Mouse (Mus musculus): ENCODE measurements around the gene Nxn. TPM values are rescaled to one million over a fixed set of nuclear protein-coding genes. Genes with fewer than 3 reads are reported as not detected.
"Not testable (repeated sequence)": the region's sequence is repeated elsewhere in the genome, so short reads cannot be mapped to it uniquely, and the experiment has no call there.

The Nxn gene
- polyA plus RNA-seq, 1 experiment from 2014 or later: 32.2 TPM

DNA sequence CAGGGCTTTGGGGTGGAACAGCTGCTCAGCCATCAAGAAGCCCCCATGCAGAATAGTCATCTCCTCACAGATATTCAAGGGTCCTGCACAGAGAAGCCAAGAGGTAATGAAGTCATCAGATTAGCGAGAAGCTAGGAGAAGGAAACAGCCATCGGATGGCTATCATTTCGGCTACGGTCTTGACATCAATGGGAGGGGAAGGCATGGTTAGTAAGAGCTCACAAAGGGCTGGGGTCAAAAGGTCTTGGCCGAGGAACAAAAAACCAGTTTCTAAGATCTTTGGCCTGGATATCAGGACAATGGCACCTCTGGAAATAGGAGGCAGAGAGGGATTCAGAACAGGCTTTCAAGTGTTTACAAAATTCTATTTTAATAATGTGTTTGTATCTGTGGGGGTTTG lies 185.1 kb downstream of the Nxn start:
- WGBS: 85% methylated on average over 5 of the region's 5 CpGs
- Histone ChIP-seq H3K4me2 (no peak overlapping the region), H3K4me3 (no peak overlapping the region), H3K36me3 (peaks cover 54% of the 10 kb centered on the region), H3K9ac (no peak overlapping the region), H3K9me3 (replicated peaks) (no peaks in the 10 kb centered on the region), H3K27ac (ENCODE audit: poor library complexity, severe bottlenecking) (no peak overlapping the region), H3K27me3 (replicated peaks) (no peaks in the 10 kb centered on the region), H3K4me1 (replicated peaks) (peaks cover 11% of the 10 kb centered on the region)
- no peak for ATAC-seq (ENCODE audit: insufficient number of reproducible peaks, low FRiP score)

DNA sequence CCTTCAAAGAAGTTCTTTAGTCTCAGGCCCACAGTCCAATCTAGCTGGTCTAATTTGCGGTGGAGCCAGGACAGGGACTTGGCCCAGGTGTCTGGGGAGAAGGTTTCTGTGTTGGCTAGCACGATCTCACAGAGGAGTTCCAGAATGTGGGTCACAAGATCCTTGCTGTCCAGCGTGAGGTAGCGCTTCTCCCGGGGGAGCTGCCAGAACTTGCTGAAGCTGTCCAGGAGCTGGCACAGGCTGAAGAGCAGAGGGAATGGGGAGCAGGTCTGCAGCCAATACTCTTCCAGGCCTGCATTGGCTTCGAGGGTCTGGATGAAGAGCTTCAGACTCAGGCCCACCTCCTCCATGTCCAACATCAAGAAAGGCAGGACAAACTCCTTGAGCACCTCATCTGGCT lies 187.3 kb downstream of the Nxn start:
- WGBS: 89% methylated on average over 5 of the region's 6 CpGs
- not testable (repeated sequence) for H3K27ac ChIP-seq (ENCODE audit: poor library complexity, severe bottlenecking); H3K27me3 ChIP-seq (replicated peaks); H3K4me3 ChIP-seq; H3K9me3 ChIP-seq (replicated peaks); H3K4me2 ChIP-seq; ATAC-seq (ENCODE audit: insufficient number of reproducible peaks, low FRiP score); H3K9ac ChIP-seq; H3K4me1 ChIP-seq (replicated peaks)
- H3K36me3 ChIP-seq: peaks cover 75% of the 10 kb centered on the region

DNA sequence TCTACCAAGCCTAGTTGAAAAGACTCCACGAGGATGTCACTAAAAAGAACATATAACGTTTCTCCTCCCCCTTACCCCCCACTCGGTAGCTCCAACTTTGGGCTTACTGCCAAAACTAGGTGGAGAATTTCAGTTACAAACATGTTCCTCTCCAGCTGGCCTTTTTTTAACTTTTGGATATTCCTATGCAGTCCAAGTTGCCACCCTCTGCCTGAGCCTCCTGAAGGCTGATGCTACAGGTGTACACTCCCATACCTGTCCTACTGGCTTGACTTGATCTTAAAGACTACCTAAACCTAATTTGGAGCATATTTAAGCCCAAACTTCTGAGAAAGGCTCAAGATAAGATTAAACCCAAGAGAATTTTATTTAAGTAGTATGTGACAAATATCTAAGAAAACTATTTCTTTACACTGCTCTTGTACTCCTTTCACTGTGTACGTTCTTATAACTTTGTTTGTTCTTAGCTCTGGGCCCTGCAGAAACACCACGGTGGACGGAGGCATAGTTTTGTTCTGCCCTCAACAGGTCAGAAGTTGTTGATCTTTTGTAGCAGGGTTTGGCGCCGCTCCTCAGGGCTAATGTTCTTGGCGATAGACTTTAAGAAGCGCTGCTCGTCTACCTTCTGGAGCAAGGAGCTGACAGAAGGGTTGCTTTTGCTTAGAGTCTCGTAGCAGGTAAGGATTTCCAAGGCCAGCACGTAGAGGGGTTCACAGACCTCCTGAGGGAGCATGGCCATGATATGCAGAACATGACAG lies 188.5 kb downstream of the Nxn start:
- 84% methylated on average over 13 of the region's 13 CpGs for WGBS
- no peak overlapping the region for H3K4me2 ChIP-seq
- H3K4me1 ChIP-seq (replicated peaks): peaks cover 6% of the 10 kb centered on the region
- no peaks in the 10 kb centered on the region for H3K27me3 ChIP-seq (replicated peaks)
- H3K9ac ChIP-seq: no peak overlapping the region
- H3K9me3 ChIP-seq (replicated peaks): no peaks in the 10 kb centered on the region
- no peak for ATAC-seq (ENCODE audit: insufficient number of reproducible peaks, low FRiP score)
- no peak overlapping the region for H3K4me3 ChIP-seq
- H3K27ac ChIP-seq (ENCODE audit: poor library complexity, severe bottlenecking): no peak overlapping the region
- H3K36me3 ChIP-seq: peaks cover 86% of the 10 kb centered on the region

Other genes with a start within 250 kb of the Nxn start
- gene Vps53, start 219.5 kb downstream of the Nxn start, polyA plus RNA-seq (2016; fragmentation: Nextera tagmentation; extraction: Ambion mirVana): 32.2 and 34.2 TPM in 2 replicates
- gene Fam57a, start 219.5 kb downstream of the Nxn start, polyA plus RNA-seq (2016; fragmentation: Nextera tagmentation; extraction: Ambion mirVana): 28.3 and 28.7 TPM in 2 replicates
- gene Dbil5, start 181.5 kb downstream of the Nxn start, polyA plus RNA-seq (2016; fragmentation: Nextera tagmentation; extraction: Ambion mirVana): 0.64 and 0.72 TPM in 2 replicates
- 19.0 and 25.7 TPM in 2 replicates for gene Gemin4, start 181.5 kb downstream of the Nxn start, polyA plus RNA-seq (2016; fragmentation: Nextera tagmentation; extraction: Ambion mirVana)
- 20.4 and 24.2 TPM in 2 replicates for gene Mrm3, start 155.4 kb downstream of the Nxn start, polyA plus RNA-seq (2016; fragmentation: Nextera tagmentation; extraction: Ambion mirVana)
- 111 TPM in 2 replicates for gene Glod4, start 155.4 kb downstream of the Nxn start, polyA plus RNA-seq (2016; fragmentation: Nextera tagmentation; extraction: Ambion mirVana)
- gene Timm22, start 7.8 kb upstream of the Nxn start, polyA plus RNA-seq (2016; fragmentation: Nextera tagmentation; extraction: Ambion mirVana): 94.5 and 102 TPM in 2 replicates
- gene Abr, start 223.2 kb upstream of the Nxn start, polyA plus RNA-seq (2016; fragmentation: Nextera tagmentation; extraction: Ambion mirVana): 29.9 and 34.2 TPM in 2 replicates